Mouse (Mus musculus): ENCODE measurements around the gene Klhl36.

DNA sequence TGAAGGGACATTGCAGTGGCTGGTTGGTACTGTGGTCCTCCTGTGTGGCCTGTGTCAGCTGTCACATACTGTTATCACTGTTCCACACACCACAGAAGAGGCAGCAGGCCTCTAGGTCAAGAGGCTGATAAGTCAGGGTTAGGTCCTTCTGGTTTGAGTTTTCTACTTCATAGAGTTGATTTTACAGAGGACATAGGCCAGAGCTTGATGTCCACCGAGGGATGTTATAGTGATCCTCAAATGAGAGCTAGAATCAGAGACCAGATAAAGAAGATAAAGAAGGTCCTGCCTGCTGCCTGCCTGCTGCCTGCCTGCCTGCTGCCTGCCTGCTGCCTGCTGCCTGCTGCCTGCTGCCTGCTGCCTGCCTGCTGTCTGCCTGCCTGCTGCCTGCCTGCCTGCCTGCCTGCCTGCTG is 56.1 kb downstream of the Klhl36 start:
- TF ChIP-seq CTCF (IDR thresholded peaks at IDR 0.05; ENCODE audit: borderline replicate concordance, extremely low read depth, insufficient read depth, insufficient read length) (no peak), POLR2A (IDR thresholded peaks at IDR 0.05; ENCODE audit: borderline replicate concordance, extremely low read depth, insufficient read depth, insufficient read length, poor library complexity, severe bottlenecking) (no peak)

Data from brain, embryonic 14.5 days (tissue).